Mouse (Mus musculus) kidney, postnatal 0 days (tissue): Measurements from ENCODE around the gene Brox. TPM values are rescaled to one million over a fixed set of nuclear protein-coding genes. Genes with fewer than 3 reads are reported as not detected.

Experiments used
- ATAC-seq: fragments of 200-750 bp; cut with Nextera tagmentation; replicated peaks from 2 replicates; pipeline ENCODE4 v1.8.0; 2017; ENCODE audit warnings: low read depth, moderate number of reproducible peaks, moderate TSS enrichment, moderate library complexity; ENCODE audit not compliant: low FRiP score
- DNase-seq: peaks from one replicate; pipeline ENCODE4 v3.0.0-alpha.2; 2016; ENCODE audit warnings: low spot score
- H3K27ac ChIP-seq: fragments of 300-500 bp; sonication (generic); 2 replicates; pipeline ENCODE4 v1.5.1; 2014; ENCODE audit warnings: mild to moderate bottlenecking
- H3K27me3 ChIP-seq: fragments of 300-500 bp; sonication (generic); 2 replicates; pipeline ENCODE4 v1.6.1; 2014; ENCODE audit warnings: low read length, mixed read lengths; ENCODE audit not compliant: insufficient read depth
- H3K36me3 ChIP-seq: fragments of 300-500 bp; sonication (generic); 2 replicates; pipeline ENCODE4 v1.6.1; 2014; ENCODE audit warnings: low read length, mixed read lengths; ENCODE audit not compliant: insufficient read depth
- H3K4me1 ChIP-seq: fragments of 300-500 bp; sonication (generic); replicated peaks from 2 replicates; pipeline ENCODE4 v1.6.1; 2014; ENCODE audit warnings: antibody characterized with exemption, low read length, mixed read lengths; ENCODE audit not compliant: insufficient read depth
- H3K4me2 ChIP-seq: fragments of 300-500 bp; sonication (generic); 2 replicates; pipeline ENCODE4 v1.6.1; 2014; ENCODE audit warnings: mild to moderate bottlenecking, low read length, moderate library complexity, mixed read lengths
- H3K4me3 ChIP-seq: fragments of 300-500 bp; sonication (generic); replicated peaks from 2 replicates; pipeline ENCODE4 v1.5.1; 2014; ENCODE audit warnings: low read depth, low read length
- H3K9ac ChIP-seq: fragments of 300-500 bp; sonication (generic); 2 replicates; pipeline ENCODE4 v1.6.1; 2014; ENCODE audit warnings: low read depth, low read length
- H3K9me3 ChIP-seq: fragments of 300-500 bp; sonication (generic); replicated peaks from 2 replicates; pipeline ENCODE4 v1.6.1; 2016; ENCODE audit warnings: low read length, inconsistent platforms, mixed read lengths
- CTCF ChIP-seq: IDR thresholded peaks from 2 replicates; pipeline ENCODE4 v1.5.1; 2016; ENCODE audit warnings: antibody characterized with exemption, low read depth, mild to moderate bottlenecking, moderate library complexity
- WGBS: fragments of 180-500 bp; shearing (Covaris S2); extraction: QIAGEN DNeasy Blood & Tissue Kit; methylation state at CpG from one replicate; pipeline ENCODE4 v1.1.7; 2014; 5-methylcytosine and 5-hydroxymethylcytosine counted together
- polyA plus RNA-seq: library from polyadenylated mRNA; unstranded; fragments of >200 nt; fragmentation: Nextera tagmentation; extraction: Ambion mirVana; gene quantifications from 2 replicates; pipeline ENCODE4 v1.2.1, GENCODE M21; 2015

Brox gene
- polyA plus RNA-seq, 1 experiment from 2014 or later = 43.7 TPM

DNA sequence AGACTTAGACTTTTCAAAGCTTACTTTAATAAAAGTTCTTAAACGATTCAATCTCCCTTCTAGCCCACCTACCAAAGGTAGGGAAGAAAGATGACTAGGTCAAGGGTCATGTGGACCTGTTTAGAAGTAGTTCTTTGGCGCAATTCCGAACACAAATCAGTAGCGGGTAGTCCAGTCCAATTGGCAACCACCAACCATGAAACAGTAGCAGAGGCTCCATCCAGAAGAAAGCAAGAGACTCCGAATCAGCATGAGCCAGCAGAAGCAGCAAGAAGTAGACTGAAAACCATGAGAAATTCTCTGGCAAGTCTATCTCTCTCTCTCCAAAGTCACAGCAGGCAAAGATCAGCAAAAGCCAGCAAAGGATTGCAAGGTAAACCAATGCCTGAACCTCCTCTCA lies 60.6 kb downstream of the Brox start:
- Histone ChIP-seq H3K9me3 (no peaks in the 10 kb centered on the region), H3K27me3 (no peaks in the 10 kb centered on the region), H3K4me2 (no peak overlapping the region), H3K9ac (no peak overlapping the region), H3K4me3 (no peak overlapping the region), H3K36me3 (no peaks in the 10 kb centered on the region), H3K27ac (no peak overlapping the region), H3K4me1 (no peaks in the 10 kb centered on the region)
- no peak for TF ChIP-seq CTCF
- no peak for ATAC-seq
- no peak for DNase-seq
- WGBS = 92% methylated on average over 5 of the region's 5 CpGs

GRCm38 (mm10) chr1:183233679-183234174 lies 63.3 kb downstream of the Brox start:
- DNase-seq = peak; percentile 49
- Histone ChIP-seq H3K27ac (no peak overlapping the region), H3K4me3 (no peak overlapping the region), H3K4me2 (no peak overlapping the region), H3K27me3 (no peaks in the 10 kb centered on the region), H3K9ac (no peak overlapping the region), H3K4me1 (no peaks in the 10 kb centered on the region), H3K36me3 (no peaks in the 10 kb centered on the region), H3K9me3 (no peaks in the 10 kb centered on the region)
- ATAC-seq = no peak
- TF ChIP-seq CTCF = no peak
- WGBS = 38% methylated on average over 11 of the region's 11 CpGs

DNA sequence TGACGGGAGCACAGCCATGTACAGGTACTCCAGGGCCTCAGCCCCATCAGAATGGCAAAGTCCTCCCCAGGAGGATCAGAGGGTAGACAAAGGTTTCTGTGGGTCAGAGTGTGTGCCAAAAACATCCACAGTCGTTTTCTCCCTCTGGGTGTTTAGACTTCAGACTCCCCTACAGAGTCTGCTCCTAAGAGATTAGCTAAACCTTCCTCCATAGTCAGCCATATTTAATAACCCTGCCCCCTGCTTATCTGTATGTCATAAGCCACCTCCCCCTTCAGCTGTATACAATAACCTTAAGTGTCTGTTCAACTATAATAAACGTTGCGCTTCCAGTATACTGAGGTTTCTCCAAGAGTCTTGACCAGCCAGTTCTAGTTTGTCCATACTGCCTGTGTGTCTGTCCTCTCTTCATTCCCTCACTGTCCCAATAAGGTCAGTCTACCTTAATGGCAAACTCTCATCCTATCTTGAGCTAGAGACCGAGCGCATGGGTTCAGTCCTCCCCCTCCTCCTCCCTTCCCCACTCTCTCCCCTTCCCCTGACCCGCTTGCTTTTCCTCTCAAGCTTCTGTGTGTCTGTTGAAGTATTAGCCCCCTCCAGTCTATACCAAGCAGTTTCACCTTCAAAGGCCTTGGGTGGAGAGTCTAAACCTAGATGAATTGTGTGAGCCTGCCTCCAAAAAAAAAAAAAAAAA lies 63.9 kb downstream of the Brox start:
- TF ChIP-seq CTCF = no peak
- H3K4me1 ChIP-seq = no peaks in the 10 kb centered on the region
- H3K9ac ChIP-seq = no peak overlapping the region
- no peaks in the 10 kb centered on the region for H3K9me3 ChIP-seq
- H3K36me3 ChIP-seq = no peaks in the 10 kb centered on the region
- ATAC-seq (no peak), DNase-seq (no peak)
- no peak overlapping the region for H3K27ac ChIP-seq
- H3K27me3 ChIP-seq = no peaks in the 10 kb centered on the region
- H3K4me2 ChIP-seq = no peak overlapping the region
- 57% methylated on average over 7 of the region's 7 CpGs for whole genome bisulfite sequencing
- no peak overlapping the region for H3K4me3 ChIP-seq

- no peak overlapping the region for H3K4me2 ChIP-seq
- no peak for TF ChIP-seq CTCF
- H3K4me1 ChIP-seq = no peaks in the 10 kb centered on the region
- DNase-seq (no peak), ATAC-seq (no peak)
- 78% methylated on average over 7 of the region's 7 CpGs for WGBS
- no peak overlapping the region for H3K27ac ChIP-seq
- H3K9me3 ChIP-seq = no peaks in the 10 kb centered on the region
- no peak overlapping the region for H3K4me3 ChIP-seq
- no peaks in the 10 kb centered on the region for H3K36me3 ChIP-seq
- no peak overlapping the region for H3K9ac ChIP-seq
- no peaks in the 10 kb centered on the region for H3K27me3 ChIP-seq
Observed at GRCm38 (mm10) chr1:183227469-183227868, 69.6 kb downstream of the Brox start.

Other genes starting within 250 kb of the Brox start
- gene Disp1, start 75.7 kb downstream of the Brox start, polyA plus RNA-seq = 8.4 and 9.8 TPM in 2 replicates
- gene Aida, start 679 bp downstream of the Brox start, polyA plus RNA-seq = 32.5 and 36.9 TPM in 2 replicates
- gene Mia3, start 72.3 kb upstream of the Brox start, polyA plus RNA-seq = 60.8 and 61.9 TPM in 2 replicates
- gene Taf1a, start 91.7 kb upstream of the Brox start, polyA plus RNA-seq = 12.1 and 13.0 TPM in 2 replicates
- gene Hhipl2, start 120.9 kb upstream of the Brox start, polyA plus RNA-seq = 0.21 and 0.26 TPM in 2 replicates